Mouse (Mus musculus): ENCODE measurements around the gene Mtmr11.

DNA sequence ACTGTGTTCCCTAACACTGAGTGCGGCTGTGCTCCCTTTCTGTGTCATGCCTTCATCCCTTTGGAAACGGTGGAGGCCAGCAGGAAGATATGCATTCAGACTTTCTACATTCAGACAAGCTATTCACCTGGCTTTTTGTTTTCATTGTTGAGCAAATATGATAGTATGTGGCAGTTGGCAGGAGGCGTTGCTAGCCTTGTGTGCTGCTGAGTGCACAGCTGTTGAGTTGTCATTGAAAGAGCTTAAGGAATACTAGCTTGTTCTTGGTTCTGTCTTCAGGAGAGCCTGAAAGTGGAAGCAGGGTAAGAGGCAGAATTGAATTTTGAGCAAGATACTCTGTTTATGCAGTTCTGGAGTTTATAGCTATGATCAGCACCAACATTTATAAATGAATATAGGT, 29.3 kb upstream of the Mtmr11 start:
- TF ChIP-seq CTCF (IDR thresholded peaks at IDR 0.05; ENCODE audit: insufficient read depth, low read length) = no peak
- TF ChIP-seq POLR2A (IDR thresholded peaks at IDR 0.05; ENCODE audit: borderline replicate concordance, extremely low read depth, low read depth, low read length) = no peak

All from lung, adult 2 months (tissue).